16 mouse cellular contexts compared by ENCODE assay signal in the genomic region with DNA sequence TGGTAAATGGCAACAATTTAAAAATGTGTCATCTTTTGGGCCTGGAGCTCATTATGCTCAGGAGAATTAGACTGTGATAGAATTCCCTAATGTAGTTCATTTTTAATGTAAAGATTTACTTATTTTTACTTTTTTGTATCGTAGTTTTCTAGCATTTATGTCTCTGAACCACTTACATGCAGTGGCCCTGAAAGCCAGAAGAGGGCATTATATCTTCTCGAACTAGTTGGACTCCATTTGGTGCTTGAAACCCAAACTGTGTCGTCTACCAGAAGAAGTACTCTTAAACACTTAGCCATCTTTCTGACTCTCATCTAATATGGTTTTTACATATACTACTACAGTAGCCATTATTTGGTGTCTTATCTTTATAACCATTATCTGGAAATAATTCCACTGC.
"Had no signal": no experiment of that assay in that cellular context is flagged by ENCODE, and none has a peak within 500 bp of the region (broad histone marks: within the 10 kb centered on the region; RNA-seq: fewer than 3 reads in every experiment).

No protein-coding gene starts in this region.

- H3K27ac ChIP-seq: kidney, embryonic 15.5 days; limb, embryonic 10.5 days; liver, embryonic 15.5 days; midbrain, embryonic 10.5 days; midbrain, embryonic 15.5 days; neural tube, embryonic 13.5 days had no signal

- DNase-seq: kidney, adult 18-20 months; kidney, postnatal 25 days; lung, adult 2 months; lung, postnatal 36 days; right cerebral cortex, adult 18-20 months; right cerebral cortex, postnatal 25 days; thymus, adult 18-20 months; thymus, postnatal 14 days had no signal

- H3K9me3 ChIP-seq: kidney, embryonic 15.5 days; limb, embryonic 10.5 days; liver, embryonic 15.5 days; midbrain, embryonic 10.5 days; midbrain, embryonic 15.5 days; neural tube, embryonic 13.5 days had no signal

- H3K4me1 ChIP-seq: kidney, embryonic 15.5 days; limb, embryonic 10.5 days; liver, embryonic 15.5 days; midbrain, embryonic 10.5 days; midbrain, embryonic 15.5 days; neural tube, embryonic 13.5 days had no signal

- H3K4me3 ChIP-seq: kidney, embryonic 15.5 days; limb, embryonic 10.5 days; liver, embryonic 15.5 days; midbrain, embryonic 10.5 days; midbrain, embryonic 15.5 days; neural tube, embryonic 13.5 days had no signal

- H3K4me2 ChIP-seq: kidney, embryonic 15.5 days; liver, embryonic 11.5 days; liver, embryonic 15.5 days; midbrain, embryonic 15.5 days; neural tube, embryonic 13.5 days had no signal

- H3K9ac ChIP-seq: kidney, embryonic 15.5 days; liver, embryonic 15.5 days; midbrain, embryonic 15.5 days; neural tube, embryonic 13.5 days had no signal

- H3K27me3 ChIP-seq: kidney, embryonic 15.5 days; liver, embryonic 15.5 days; midbrain, embryonic 15.5 days; neural tube, embryonic 13.5 days had no signal

- ATAC-seq: lung, postnatal 0 days; midbrain, embryonic 15.5 days had no signal

- H3K36me3 ChIP-seq: kidney, embryonic 15.5 days; limb, embryonic 10.5 days; liver, embryonic 15.5 days; midbrain, embryonic 10.5 days; midbrain, embryonic 15.5 days; neural tube, embryonic 13.5 days had no signal
